In genomic region chr12:113032296-113033250, GRCm38 (mm10) we compare ENCODE assay signal across 8 mouse cellular contexts. TPM values are rescaled to one million over a fixed set of nuclear protein-coding genes. Genes with fewer than 3 reads are reported as not detected.
DNase-seq lines count a peak whose midpoint lies in the region; ATAC-seq lines count a peak whose summit lies in the region.

No protein-coding gene starts in this region.

- no peaks in the 10 kb centered on the region for H3K9me3 ChIP-seq in hindbrain, embryonic 15.5 days
- H3K9me3 ChIP-seq in liver, embryonic 15.5 days (replicated peaks) = no peaks in the 10 kb centered on the region

- DNase-seq in cerebellum, adult 11-12 months = peak; percentile 47
- no peak for DNase-seq in cerebellum, adult 11 months
- DNase-seq in right cerebral cortex, adult 18-20 months = peak; percentile 52
- DNase-seq in right cerebral cortex, postnatal 36 days (ENCODE audit: low spot score in 2 of 2) = no peak
- no peak for DNase-seq in thymus, postnatal 14 days
- no peak for DNase-seq in spleen, postnatal 10 days (ENCODE audit: low spot score in 2 of 2)

- H3K36me3 ChIP-seq in hindbrain, embryonic 15.5 days = no peaks in the 10 kb centered on the region
- H3K36me3 ChIP-seq in liver, embryonic 15.5 days (replicated peaks) = peaks cover 10% of the 10 kb centered on the region

- WGBS in hindbrain, embryonic 15.5 days = 56% methylated on average over 11 of the region's 11 CpGs
- 79% methylated on average over 11 of the region's 11 CpGs for WGBS in liver, embryonic 15.5 days (ENCODE audit: insufficient replicate concordance)

- H3K4me3 ChIP-seq in hindbrain, embryonic 15.5 days = no peak overlapping the region
- no peak overlapping the region for H3K4me3 ChIP-seq in liver, embryonic 15.5 days (replicated peaks)

- ATAC-seq in hindbrain, embryonic 15.5 days (ENCODE audit: low FRiP score, low read depth) = peak; percentile 40; the same call in 1 of the 2 replicates
- no peak for ATAC-seq in liver, embryonic 15.5 days (ENCODE audit: insufficient read depth)

- no peak overlapping the region for H3K4me2 ChIP-seq in hindbrain, embryonic 15.5 days
- no peak overlapping the region; the same call in 1 of the 2 replicates for H3K4me2 ChIP-seq in liver, embryonic 15.5 days

- H3K4me1 ChIP-seq in hindbrain, embryonic 15.5 days (replicated peaks) = peaks cover 44% of the 10 kb centered on the region
- peaks cover 87% of the 10 kb centered on the region for H3K4me1 ChIP-seq in liver, embryonic 15.5 days (replicated peaks)

- H3K9ac ChIP-seq in hindbrain, embryonic 15.5 days = no peak overlapping the region
- H3K9ac ChIP-seq in liver, embryonic 15.5 days = no peak overlapping the region

- H3K27ac ChIP-seq in hindbrain, embryonic 15.5 days (replicated peaks) = peak overlapping the region; percentile 63; the same call in 1 of the 2 replicates
- H3K27ac ChIP-seq in liver, embryonic 15.5 days (replicated peaks) = peak overlapping the region; percentile 89

- H3K27me3 ChIP-seq in hindbrain, embryonic 15.5 days = no peaks in the 10 kb centered on the region
- no peaks in the 10 kb centered on the region for H3K27me3 ChIP-seq in liver, embryonic 15.5 days

RNA-seq across cellular contexts. Expression of gene Pacs2, which starts 18.3 kb away (rescaled TPM):
- polyA plus RNA-seq in hindbrain, embryonic 15.5 days (2015; fragmentation: Nextera tagmentation; extraction: Ambion mirVana) = 30.2 and 32.3 TPM in 2 replicates
- polyA plus RNA-seq in liver, embryonic 15.5 days (2015; fragmentation: Nextera tagmentation; extraction: Ambion mirVana) = 6.1 and 6.7 TPM in 2 replicates

RNA-seq across cellular contexts. Expression of gene Brf1, which starts 32.1 kb away (rescaled TPM):
- polyA plus RNA-seq in hindbrain, embryonic 15.5 days (2015; fragmentation: Nextera tagmentation; extraction: Ambion mirVana) = 49.3 and 51.3 TPM in 2 replicates
- 26.3 and 29.2 TPM in 2 replicates for polyA plus RNA-seq in liver, embryonic 15.5 days (2015; fragmentation: Nextera tagmentation; extraction: Ambion mirVana)

RNA-seq across cellular contexts. Expression of gene Tex22, which starts 41.7 kb away (rescaled TPM):
- polyA plus RNA-seq in hindbrain, embryonic 15.5 days (2015; fragmentation: Nextera tagmentation; extraction: Ambion mirVana) = not detected in 2 replicates
- not detected in 2 replicates for polyA plus RNA-seq in liver, embryonic 15.5 days (2015; fragmentation: Nextera tagmentation; extraction: Ambion mirVana)

RNA-seq across cellular contexts. Expression of gene Btbd6, which starts 56.3 kb away (rescaled TPM):
- polyA plus RNA-seq in hindbrain, embryonic 15.5 days (2015; fragmentation: Nextera tagmentation; extraction: Ambion mirVana) = 53.0 and 56.6 TPM in 2 replicates
- 5.5 and 5.8 TPM in 2 replicates for polyA plus RNA-seq in liver, embryonic 15.5 days (2015; fragmentation: Nextera tagmentation; extraction: Ambion mirVana)

Comparison
In these comparisons a context has a peak if more than half of its experiments do, and no peak if none do; other contexts are left out.
1. DNase-seq: peak in cerebellum, adult 11-12 months (single experiment) and right cerebral cortex, adult 18-20 months (single experiment); none in cerebellum, adult 11 months (single experiment), right cerebral cortex, postnatal 36 days (0 of 2), thymus, postnatal 14 days (single experiment) and spleen, postnatal 10 days (0 of 2).